Mouse (Mus musculus) small intestine, adult 2 months (tissue): ENCODE results near the gene Atg2a. TPM values are rescaled to one million over a fixed set of nuclear protein-coding genes. Genes with fewer than 3 reads are reported as not detected.
"Not testable (repeated sequence)": the region's sequence is repeated elsewhere in the genome, so short reads cannot be mapped to it uniquely, and the experiment has no call there.

ENCODE experiments used
- H3K27ac ChIP-seq: fragments of 200-500 bp; 2 replicates; pipeline ENCODE4 v1.5.1; 2012; ENCODE audit warnings: low read depth, low read length, control low read depth, inconsistent platforms; ENCODE audit not compliant: insufficient read depth
- H3K27me3 ChIP-seq: fragments of 200-500 bp; 2 replicates; pipeline ENCODE4 v1.6.1; 2012; ENCODE audit warnings: mild to moderate bottlenecking, moderate library complexity, low read length, inconsistent platforms; ENCODE audit not compliant: control insufficient read depth, insufficient read depth
- H3K36me3 ChIP-seq: fragments of 200-500 bp; 2 replicates; pipeline ENCODE4 v1.6.1; 2012; ENCODE audit warnings: mild to moderate bottlenecking, low read length, control low read depth, inconsistent platforms; ENCODE audit not compliant: control insufficient read depth, insufficient read depth
- H3K4me1 ChIP-seq: fragments of 200-500 bp; 2 replicates; pipeline ENCODE4 v1.6.1; 2012; ENCODE audit warnings: low read length, inconsistent platforms, mixed read lengths; ENCODE audit not compliant: control insufficient read depth, insufficient read depth, insufficient read length
- H3K4me3 ChIP-seq: fragments of 200-500 bp; 2 replicates; pipeline ENCODE4 v1.5.1; 2012; ENCODE audit warnings: low read depth, mild to moderate bottlenecking, control low read depth, inconsistent platforms, low read length, moderate library complexity
- CTCF ChIP-seq: fragments of 200-500 bp; IDR thresholded peaks from 2 replicates; pipeline ENCODE4 v1.5.1; 2012; ENCODE audit warnings: low read depth, mild to moderate bottlenecking, control low read depth, inconsistent platforms, low read length, moderate library complexity, mixed read lengths; ENCODE audit not compliant: insufficient replicate concordance, insufficient read length; ENCODE audit errors: extremely low read depth
- POLR2A ChIP-seq: fragments of 200-500 bp; IDR thresholded peaks from 2 replicates; pipeline ENCODE4 v1.6.1; 2012; ENCODE audit warnings: low read depth, mild to moderate bottlenecking, control low read depth, inconsistent platforms, low read length, moderate library complexity
- WGBS: fragments of 180-500 bp; shearing (Covaris S2); methylation state at CpG from one replicate; pipeline ENCODE4 v1.1.7; 2018; 5-methylcytosine and 5-hydroxymethylcytosine counted together
- polyA plus RNA-seq: library from polyadenylated mRNA; depleted of rRNA; stranded (reverse); fragments of >200 nt; gene quantifications from 2 replicates; pipeline ENCODE4 v1.2.3, GENCODE M21; 2012

The Atg2a gene
- polyA plus RNA-seq, 1 experiment: 68.8 TPM

- WGBS: 62% methylated on average over 13 of the region's 13 CpGs
- Histone ChIP-seq H3K4me1 (peaks cover 47% of the 10 kb centered on the region), H3K27ac (no peak overlapping the region), H3K27me3 (no peaks in the 10 kb centered on the region), H3K4me3 (no peak overlapping the region), H3K36me3 (peaks cover 41% of the 10 kb centered on the region)
- TF ChIP-seq CTCF (no peak), POLR2A (no peak)
Measured at GRCm38 (mm10) chr19:6288236-6288894, 46.9 kb downstream of the Atg2a start.

- H3K27me3 ChIP-seq: no peaks in the 10 kb centered on the region
- H3K27ac ChIP-seq: peak overlapping the region; percentile 62
- peaks cover 52% of the 10 kb centered on the region for H3K4me1 ChIP-seq
- peaks cover 45% of the 10 kb centered on the region for H3K36me3 ChIP-seq
- TF ChIP-seq CTCF (no peak), POLR2A (no peak)
- WGBS: 96% methylated on average over 14 of the region's 14 CpGs
- H3K4me3 ChIP-seq: no peak overlapping the region
Measured at GRCm38 (mm10) chr19:6289696-6290238, 48.3 kb downstream of the Atg2a start.

DNA sequence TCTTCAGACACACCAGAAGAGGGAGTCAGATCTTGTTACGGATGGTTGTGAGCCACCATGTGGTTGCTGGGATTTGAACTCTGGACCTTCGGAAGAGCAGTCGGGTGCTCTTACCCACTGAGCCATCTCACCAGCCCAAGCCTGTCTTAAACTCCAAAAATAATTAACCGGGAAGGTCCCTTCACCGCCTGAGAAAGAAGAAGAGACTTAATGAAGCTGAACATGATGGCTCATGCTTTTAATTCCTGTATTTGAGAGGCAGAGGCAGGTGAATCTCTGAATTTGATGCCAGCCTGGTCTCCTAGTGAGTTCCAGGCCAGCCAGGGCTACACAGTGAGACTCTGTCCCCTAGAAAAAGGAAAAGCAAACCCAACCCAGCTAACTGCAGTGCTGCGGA, 49.2 kb downstream of the Atg2a start:
- WGBS: 70% methylated on average over 6 of the region's 6 CpGs
- H3K4me3 ChIP-seq, H3K27me3 ChIP-seq: not testable (repeated sequence)
- Histone ChIP-seq H3K36me3 (peaks cover 53% of the 10 kb centered on the region), H3K27ac (peak overlapping the region; percentile 98), H3K4me1 (peaks cover 48% of the 10 kb centered on the region)

GRCm38 (mm10) chr19:6291117-6291781, 49.8 kb downstream of the Atg2a start:
- Histone ChIP-seq H3K36me3 (peaks cover 58% of the 10 kb centered on the region), H3K27me3 (no peaks in the 10 kb centered on the region), H3K4me3 (peak overlapping the region; percentile 6; the same call in 1 of the 2 replicates), H3K27ac (peak overlapping the region; percentile 98), H3K4me1 (peaks cover 46% of the 10 kb centered on the region)
- peak; percentile 83 for TF ChIP-seq POLR2A
- TF ChIP-seq CTCF: no peak
- WGBS: 33% methylated on average over 10 of the region's 10 CpGs

GRCm38 (mm10) chr19:6292262-6292661, 50.8 kb downstream of the Atg2a start:
- Histone ChIP-seq H3K27ac (peak overlapping the region; percentile 98), H3K4me1 (peaks cover 44% of the 10 kb centered on the region), H3K36me3 (peaks cover 56% of the 10 kb centered on the region), H3K4me3 (no peak overlapping the region), H3K27me3 (no peaks in the 10 kb centered on the region)
- WGBS: 90% methylated on average over 5 of the region's 5 CpGs
- TF ChIP-seq CTCF: no peak
- TF ChIP-seq POLR2A: no peak

DNA sequence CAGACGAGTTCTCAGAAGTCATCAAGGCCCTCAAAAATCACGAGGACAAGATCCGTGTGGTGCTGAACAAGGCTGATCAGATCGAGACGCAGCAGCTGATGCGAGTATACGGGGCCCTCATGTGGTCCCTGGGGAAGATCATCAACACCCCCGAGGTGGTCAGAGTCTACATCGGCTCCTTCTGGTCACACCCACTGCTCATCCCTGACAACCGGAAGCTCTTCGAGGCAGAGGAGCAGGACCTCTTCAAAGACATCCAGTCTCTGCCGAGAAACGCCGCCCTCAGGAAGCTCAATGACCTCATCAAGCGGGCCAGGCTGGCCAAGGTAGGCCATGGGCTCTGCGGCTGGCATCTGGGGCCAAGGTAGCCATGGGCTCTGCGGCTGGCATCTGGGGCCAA, 52.8 kb downstream of the Atg2a start:
- 93% methylated on average over 17 of the region's 17 CpGs for WGBS
- no peaks in the 10 kb centered on the region for H3K27me3 ChIP-seq
- peaks cover 65% of the 10 kb centered on the region for H3K36me3 ChIP-seq

GRCm38 (mm10) chr19:6296551-6297210, 55.2 kb downstream of the Atg2a start:
- no peaks in the 10 kb centered on the region for H3K27me3 ChIP-seq
- peaks cover 49% of the 10 kb centered on the region for H3K4me1 ChIP-seq
- H3K4me3 ChIP-seq: no peak overlapping the region
- peaks cover 67% of the 10 kb centered on the region for H3K36me3 ChIP-seq
- WGBS: 74% methylated on average over 5 of the region's 5 CpGs
- peak overlapping the region; percentile 65 for H3K27ac ChIP-seq
- no peak for TF ChIP-seq POLR2A
- no peak for TF ChIP-seq CTCF

More for the DNA sequence above, 52.8 kb downstream of the Atg2a start:
- peak overlapping the region; percentile 72; the same call in 1 of the 2 replicates for H3K27ac ChIP-seq
- no peak for TF ChIP-seq CTCF
- no peak for TF ChIP-seq POLR2A
- H3K4me1 ChIP-seq: peaks cover 55% of the 10 kb centered on the region
- no peak overlapping the region for H3K4me3 ChIP-seq
